Mouse (Mus musculus): ENCODE measurements around the gene Dclk1.

Dclk1 gene

DNA sequence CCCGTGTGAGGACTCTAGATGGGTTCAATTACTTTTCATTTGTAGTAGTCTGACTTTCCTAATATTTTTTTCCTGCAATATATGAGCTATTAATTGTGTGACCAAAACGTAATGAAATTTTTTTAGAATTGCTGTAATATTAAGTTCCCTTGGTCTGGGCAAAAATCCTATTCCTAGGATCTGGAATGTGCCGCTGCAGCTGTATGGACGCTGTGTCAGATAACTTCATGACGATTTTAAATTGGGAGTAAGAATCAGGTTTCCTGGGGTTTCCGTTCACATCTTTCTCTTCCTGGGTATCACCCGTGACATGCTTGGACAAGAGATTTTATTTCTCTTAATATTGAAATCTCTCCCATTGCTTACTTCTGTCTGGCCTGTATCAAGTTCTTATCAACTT is 253.1 kb downstream of the Dclk1 start:
- in situ Hi-C loops (cut with MboI, MseI) = loop anchor here (25.0 kb wide), 1 partner anchor 1283 kb away; no protein-coding TSS in a partner anchor

DNA sequence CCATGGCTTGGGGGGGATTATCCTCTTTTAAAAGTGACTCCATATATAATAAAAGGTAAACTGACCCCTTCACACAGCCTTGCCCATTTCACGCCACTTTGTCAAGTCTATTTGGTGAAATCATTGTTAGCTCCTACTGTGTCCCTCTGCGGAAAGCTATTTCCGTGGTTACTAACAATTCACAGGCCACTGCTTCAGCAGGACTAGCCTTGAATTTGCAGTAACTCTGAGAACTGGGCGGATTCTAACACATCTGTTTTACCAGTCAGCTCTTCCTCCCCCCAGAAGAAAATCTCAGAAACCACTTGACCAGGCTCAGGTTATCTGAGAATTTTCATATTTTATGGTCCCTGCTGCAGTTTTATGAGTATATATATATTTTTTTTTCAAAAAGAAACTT is 253.7 kb downstream of the Dclk1 start:
- in situ Hi-C loops (cut with MboI, MseI) = loop anchor here (25.0 kb wide), 1 partner anchor 1284 kb away; no protein-coding TSS in a partner anchor

DNA sequence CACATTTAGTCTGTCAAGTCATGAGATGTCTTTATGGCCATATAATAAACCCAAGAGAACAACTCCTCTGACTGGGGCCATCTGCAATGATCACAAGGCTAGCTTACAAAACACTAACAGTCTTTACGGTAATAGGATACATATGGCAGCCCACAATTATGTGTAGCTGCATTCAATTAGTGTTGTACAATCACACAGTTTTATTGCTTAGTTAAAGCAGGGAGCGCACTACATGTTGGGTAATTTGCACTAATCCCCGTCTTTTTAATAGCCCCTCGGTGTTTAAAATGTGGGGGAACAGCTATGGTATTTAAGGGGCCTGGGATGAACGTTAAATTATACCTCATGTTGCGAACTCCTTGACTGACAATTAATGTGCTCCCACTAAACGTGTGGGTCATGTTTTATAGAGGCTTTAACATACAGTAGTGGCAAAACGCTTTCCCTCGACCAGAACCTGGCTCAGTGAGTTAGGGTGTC is 254.3 kb downstream of the Dclk1 start:
- in situ Hi-C loops (cut with MboI, MseI) = loop anchor here (25.0 kb wide), 1 partner anchor 1284 kb away; no protein-coding TSS in a partner anchor

DNA sequence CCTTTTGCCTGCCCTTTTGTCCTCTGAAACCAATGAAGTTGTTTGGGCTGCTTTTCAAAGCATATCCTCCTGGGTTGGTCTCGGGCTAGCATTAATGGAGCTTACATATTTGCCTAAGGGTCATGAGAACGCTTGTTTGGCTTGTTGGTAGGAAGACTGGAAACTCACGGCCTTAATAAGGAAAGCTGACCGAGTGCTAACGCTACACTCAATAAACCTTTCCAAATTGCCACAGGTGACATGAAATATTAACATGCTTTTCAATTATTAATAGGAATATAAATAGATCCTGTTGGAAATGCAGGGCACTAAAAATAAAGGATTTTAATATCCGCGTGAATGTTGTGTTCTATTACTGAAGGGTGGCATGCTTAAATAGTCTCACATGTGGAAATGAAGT is 257.1 kb downstream of the Dclk1 start:
- in situ Hi-C loops (cut with MboI, MseI) = loop anchor here (25.0 kb wide), 1 partner anchor 1287 kb away; no protein-coding TSS in a partner anchor

DNA sequence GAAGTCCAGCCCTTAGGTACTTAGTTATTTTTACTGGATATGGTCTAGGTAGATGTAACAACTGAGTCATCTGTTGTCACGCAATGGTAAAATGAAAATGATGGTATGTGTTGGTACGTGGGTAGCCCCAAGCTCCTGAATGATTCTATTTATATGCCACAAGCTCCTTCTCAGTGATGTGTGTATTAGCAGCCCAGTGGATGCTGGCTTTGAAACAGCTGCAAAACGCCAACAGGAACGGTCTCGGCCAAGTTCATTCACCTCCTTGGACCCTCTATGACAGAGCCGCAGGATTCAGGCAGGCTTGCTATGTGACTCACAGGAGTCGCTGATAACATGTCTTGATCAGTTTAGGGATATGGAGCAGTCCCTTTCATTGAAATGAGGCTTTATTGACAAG is 268.0 kb downstream of the Dclk1 start:
- in situ Hi-C loops (cut with MboI, MseI) = no loop called here

DNA sequence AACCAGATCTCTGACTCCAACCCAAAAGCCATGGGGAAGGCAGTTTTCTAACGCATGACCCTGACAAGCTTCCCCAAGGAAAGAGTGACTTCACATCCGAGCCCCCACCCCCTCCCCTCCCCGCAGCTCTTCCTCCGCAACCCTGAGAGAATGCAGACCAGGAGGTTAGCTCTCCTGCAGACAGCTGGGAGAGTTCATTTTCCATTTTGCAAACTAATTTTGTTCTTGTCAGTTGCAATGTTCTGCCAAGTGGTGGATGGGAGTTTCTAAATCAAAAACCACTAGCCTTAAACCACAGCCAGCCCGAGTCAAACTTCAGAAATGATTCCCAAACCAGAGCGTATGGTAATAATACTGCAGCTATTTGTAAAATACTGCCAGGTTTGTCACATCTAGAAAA is 269.5 kb downstream of the Dclk1 start:
- in situ Hi-C loops (cut with MboI, MseI) = no loop called here

DNA sequence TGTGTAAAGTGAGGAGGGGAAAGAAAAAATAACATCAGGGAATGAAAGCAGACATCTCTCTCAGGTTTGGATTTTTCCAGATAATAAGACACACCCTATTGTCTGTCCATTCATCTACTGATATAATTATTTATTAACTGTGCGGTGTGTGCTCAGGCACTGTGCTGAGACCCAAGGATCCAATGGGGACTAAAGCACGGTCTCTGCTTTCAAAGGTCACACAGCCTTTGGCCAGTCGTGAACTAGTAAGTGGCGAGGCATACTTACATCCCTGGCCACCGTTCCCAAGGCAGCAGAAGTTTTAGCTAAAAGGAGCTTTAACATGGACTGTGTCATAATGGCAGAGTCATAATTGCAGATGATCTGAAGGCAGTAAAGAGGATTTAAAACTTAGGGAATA is 273.8 kb downstream of the Dclk1 start:
- in situ Hi-C loops (cut with MboI, MseI) = no loop called here

DNA sequence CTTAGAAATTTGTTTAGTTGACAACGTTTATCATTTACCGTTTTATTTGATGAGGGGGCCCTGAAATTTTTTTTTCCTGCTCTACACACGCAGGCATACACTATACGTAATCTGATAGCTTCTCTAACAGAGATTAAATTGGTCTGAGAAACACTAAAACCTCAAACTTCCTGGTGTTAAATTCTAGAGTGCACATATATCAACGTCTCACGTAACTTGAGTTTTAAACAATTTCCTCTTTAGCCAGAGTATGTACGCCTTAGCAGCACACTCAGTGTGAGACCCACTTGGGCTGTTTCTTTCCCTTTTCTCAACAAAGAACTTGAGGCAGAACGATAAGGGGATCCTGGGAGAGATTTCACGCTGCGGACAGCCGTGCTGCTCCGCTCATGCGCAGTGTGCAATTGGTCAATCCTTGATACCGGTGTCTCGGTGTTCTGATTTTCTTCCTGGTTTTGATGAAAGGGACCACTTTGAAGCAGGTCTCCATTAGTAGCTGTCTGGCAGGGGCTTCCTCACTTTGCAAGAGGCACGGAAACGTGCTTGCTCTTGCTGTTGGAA is 275.4 kb downstream of the Dclk1 start:
- in situ Hi-C loops (cut with MboI, MseI) = no loop called here

DNA sequence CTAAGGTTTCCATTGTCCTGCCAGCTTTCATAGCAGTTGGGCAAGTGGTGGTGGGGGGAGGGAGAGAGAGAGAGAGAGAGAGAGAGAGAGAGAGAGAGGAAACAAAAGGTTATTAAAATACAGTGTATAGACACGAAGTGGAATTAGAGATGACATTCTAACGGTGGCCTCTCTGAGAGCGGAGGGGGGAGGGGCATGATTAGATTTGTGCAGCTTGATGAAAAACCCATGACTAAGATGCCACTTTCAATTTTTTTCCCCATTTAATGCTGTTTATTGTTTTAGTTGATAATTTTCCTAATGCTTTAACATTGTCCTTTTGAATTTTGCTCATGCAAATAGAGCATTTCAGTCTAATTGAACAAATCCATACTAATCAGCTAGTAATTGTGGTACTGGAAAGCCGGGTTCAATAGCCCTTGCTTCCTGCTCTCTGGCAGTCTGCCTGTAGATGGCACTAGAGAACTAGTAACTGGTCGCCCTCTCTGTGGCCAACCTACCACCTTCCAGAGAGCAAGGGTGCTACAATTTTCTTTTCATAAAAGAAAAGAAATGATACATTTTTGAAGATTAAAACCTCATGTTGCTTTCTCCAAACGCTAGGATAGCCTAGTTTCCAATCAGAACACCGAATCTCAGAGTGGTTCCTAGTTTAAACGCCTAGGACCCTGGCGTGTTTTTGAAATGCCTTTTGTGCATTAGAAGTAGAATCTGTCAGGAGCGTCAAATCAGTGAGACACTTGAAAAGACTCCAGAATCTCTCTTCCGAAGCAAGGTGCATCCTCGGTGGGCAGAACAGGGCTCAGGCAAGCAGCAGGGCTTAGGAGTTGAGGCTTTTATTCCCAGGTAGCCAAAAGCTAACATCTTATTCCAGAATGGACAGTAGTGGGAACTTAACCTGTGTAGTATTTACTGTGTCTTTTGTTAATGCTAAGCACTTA is 278.3 kb downstream of the Dclk1 start:
- in situ Hi-C loops (cut with MboI, MseI) = loop anchor here (10.0 kb wide), 1 partner anchor 146 kb away; no protein-coding TSS in a partner anchor

DNA sequence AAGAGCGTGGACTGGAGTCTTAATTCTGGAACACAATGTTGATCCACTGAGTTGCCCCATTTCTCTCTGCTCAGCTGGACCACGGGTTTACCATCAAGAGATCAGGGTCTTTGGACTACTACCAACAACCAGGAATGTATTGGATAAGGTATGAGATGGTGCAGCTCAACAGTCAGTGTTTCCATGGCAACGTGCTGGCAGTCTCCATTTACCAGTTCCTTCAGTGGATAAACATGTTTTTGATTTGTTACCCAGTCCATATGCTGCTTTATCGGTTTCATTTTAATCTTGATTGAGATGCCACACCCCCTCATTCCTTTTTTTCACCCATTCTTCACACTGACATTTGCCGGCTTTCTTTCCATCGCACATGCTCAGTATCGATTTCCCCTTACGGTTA is 279.6 kb downstream of the Dclk1 start:
- in situ Hi-C loops (cut with MboI, MseI) = loop anchor here (10.0 kb wide), 1 partner anchor 147 kb away; no protein-coding TSS in a partner anchor

DNA sequence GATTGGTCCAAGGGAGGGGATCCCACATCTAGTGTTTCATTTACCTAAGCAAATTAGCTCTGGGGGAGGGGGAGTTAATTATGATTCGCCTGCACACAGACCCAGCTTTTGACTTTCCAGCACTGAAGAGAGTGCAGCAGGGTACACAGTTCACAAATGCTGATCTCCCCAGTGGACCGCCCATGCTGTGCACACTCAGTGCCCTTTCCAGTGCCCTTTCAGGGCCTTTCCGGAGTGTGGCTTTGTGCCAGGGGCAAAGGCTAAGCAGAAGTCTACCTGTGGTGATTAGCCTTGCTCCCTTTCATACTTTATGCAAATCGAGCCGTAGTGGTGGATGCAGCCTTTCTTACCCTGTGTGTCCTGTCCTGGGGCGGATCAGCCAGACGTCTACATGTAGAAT is 281.1 kb downstream of the Dclk1 start:
- in situ Hi-C loops (cut with MboI, MseI) = loop anchor here (10.0 kb wide), 1 partner anchor 148 kb away; no protein-coding TSS in a partner anchor

DNA sequence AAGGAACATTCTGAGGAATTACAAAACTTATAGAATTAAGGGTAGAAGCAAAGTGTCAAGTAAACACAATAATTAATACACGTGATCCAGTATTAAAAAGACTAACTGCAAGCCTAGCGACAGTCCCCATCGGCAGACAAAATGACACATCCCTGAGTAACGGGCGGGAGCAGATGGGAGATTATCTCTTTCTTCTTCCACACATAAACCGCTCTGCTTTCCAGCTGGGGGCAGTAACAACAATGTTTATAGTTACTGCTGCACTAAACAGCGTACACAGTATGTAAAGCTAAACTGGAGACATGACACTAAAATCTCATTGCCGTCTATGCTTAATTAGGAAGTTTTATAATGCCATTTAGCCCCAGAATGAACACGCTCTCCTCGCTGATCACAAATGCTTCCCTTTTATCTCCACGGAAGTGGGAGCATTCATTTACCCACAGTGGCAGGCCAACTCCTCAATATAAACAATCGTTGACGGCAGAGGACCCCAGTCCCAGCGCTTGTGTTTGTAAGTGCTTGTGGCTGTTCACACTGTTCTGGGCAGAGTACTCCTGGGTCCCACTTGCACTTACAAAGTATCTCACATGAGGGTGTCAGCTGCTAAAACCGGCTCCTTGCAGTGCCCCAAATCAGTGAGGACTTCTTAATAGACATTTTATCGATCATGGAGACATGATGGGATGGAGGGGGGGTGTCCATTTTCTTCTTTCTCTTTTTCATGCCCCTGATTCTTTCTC is 281.7 kb downstream of the Dclk1 start:
- in situ Hi-C loops (cut with MboI, MseI) = loop anchor here (10.0 kb wide), 1 partner anchor 149 kb away; no protein-coding TSS in a partner anchor

DNA sequence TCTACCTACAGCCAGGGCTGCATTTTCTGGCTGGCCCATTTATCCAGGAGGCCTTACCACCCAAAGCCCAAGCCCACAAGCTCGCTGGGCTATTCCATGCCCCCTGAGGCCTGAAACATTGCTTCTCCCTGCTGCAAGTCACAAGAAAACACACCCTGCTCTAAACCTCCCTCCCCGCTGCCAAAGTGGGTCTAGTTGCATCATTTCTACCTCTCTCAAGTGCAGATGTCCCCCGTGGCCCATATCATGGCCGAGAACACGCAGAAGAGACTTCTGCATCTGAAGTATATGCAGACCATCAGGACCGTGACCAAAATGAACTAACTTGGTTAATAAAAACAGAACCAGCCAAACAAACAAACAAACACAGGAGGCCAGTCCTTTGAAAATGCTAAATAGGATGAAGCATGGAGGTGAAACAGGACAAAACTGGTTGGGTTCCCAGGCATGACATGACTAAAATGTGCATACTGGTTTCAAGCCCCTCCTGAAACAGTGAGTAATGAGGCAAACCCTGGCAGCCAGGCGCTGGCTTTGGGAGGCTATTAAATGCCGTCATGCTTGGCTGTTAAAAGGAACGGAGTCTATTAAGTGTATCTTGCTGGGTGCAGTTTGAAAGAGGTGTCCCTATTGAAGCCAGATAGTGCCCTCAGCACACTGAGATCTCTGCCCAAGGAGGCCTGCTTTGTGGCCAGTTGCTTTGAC is 282.5 kb downstream of the Dclk1 start:
- in situ Hi-C loops (cut with MboI, MseI) = loop anchor here (10.0 kb wide), 1 partner anchor 150 kb away; no protein-coding TSS in a partner anchor

DNA sequence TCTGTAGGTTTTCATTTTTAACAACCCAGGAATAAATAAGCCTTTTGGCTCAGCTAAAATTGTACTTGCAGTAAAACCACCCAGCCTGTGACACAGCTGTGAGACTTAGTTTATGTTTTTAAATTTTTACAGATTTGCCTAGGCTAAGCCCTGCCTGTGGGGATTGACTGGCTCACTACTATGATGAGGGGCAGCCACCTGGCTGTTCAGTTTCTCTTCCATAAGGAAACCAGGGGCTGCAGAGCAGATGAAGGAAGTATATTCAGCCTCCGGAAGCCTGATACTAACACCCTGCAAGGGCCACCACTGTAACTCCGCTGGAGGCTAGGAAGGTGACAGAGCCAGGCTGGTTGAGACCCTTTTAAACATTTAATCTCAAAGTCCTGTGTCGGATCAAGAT is 284.3 kb downstream of the Dclk1 start:
- in situ Hi-C loops (cut with MboI, MseI) = loop anchor here (10.0 kb wide), 1 partner anchor 152 kb away; no protein-coding TSS in a partner anchor

DNA sequence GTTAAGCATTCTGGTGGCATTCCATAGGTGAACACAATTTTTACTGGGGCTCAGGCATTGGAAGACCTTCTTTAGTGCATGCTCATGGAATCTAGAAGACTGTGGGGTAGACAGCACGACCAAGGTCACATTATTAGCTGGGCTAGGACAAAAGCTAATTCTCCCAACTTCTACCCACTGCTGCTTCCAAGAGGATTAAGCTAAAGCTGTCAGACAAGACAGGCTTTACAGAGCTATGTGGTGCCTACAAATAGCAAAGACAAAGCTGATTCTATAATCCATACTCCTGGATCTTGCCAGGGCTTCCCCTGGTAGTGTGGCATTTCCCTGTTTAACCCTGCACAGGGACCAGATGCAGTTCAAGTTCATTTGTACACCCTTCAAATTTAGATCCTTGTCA is 285.4 kb downstream of the Dclk1 start:
- in situ Hi-C loops (cut with MboI, MseI) = loop anchor here (10.0 kb wide), 1 partner anchor 153 kb away; no protein-coding TSS in a partner anchor

DNA sequence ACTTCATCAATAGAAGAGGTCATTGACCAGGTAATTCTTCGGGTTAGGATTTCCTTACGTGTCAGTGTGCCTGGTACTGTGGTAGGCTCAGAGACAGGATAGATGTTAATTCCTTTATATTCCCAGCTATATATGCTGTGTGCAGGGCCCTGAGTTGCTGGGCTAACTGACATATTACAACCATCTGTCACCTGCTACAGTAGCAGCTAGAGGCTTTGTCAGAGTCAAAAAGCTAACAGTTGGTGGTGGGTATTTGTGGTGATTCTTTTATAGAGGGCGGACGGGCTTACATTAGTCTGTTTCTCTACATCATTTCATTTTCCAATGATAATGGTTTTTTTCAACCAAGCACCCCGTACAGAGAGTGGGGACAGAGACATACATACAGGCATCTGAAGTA is 285.8 kb downstream of the Dclk1 start:
- in situ Hi-C loops (cut with MboI, MseI) = loop anchor here (10.0 kb wide), 1 partner anchor 153 kb away; no protein-coding TSS in a partner anchor

DNA sequence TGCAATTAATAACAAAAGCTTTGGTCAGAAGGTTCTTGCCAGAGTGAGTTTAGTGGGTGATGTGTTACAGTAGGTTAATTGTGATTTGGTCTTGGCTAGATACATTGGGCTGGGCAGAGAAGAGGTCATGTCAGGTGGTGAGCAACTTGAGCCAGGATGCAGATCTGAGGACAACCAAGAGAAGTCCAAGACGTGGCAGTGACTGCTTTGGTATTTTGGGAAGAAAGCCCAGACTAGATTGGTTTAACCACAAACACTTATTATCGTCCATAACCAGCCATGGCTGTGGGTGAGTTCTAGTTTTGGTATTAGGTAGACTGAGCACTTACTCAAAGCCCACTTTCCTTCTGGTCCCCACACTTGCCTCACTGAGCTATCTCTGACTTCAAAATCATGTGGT is 287.2 kb downstream of the Dclk1 start:
- in situ Hi-C loops (cut with MboI, MseI) = loop anchor here (10.0 kb wide), 1 partner anchor 155 kb away; no protein-coding TSS in a partner anchor

DNA sequence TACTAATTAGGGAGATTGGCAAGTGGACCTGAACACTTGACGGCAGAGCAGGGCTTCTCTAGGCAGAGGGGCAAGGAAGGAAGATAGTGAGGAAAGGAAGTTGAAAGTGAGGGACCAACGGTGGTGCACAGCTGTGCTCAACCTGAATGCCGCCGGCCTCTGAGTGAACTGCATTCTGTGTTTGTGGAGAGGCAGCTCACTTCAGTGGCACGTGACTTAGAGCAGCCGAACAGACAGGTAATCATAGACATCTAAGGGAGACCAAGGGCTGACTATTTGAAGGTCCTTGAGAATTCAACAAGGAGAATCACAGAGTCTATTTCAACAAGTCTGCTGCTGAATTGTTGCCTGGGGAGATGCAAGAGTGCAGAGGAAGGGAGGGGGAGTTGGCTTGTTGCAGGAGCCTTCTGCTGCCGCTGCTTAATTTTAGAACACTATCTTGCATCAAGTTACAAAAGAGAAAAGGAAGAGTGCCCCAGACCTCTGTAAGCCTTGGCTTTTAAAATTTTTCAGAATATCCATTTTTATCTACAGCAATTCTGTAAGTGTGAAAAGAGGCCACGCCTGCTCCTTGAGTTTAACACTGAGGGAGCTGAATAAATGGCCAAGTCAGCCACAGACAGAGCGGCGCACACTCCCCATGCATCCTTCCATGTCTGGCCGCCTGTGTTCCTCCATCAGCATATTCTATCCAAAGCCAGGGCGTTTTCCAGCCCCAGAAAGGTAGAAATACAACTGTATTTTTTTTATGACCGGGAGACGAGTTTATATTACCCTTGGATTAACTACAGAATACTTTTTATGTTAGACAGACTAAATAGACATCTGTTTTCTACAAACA is 289.3 kb downstream of the Dclk1 start:
- in situ Hi-C loops (cut with MboI, MseI) = no loop called here

DNA sequence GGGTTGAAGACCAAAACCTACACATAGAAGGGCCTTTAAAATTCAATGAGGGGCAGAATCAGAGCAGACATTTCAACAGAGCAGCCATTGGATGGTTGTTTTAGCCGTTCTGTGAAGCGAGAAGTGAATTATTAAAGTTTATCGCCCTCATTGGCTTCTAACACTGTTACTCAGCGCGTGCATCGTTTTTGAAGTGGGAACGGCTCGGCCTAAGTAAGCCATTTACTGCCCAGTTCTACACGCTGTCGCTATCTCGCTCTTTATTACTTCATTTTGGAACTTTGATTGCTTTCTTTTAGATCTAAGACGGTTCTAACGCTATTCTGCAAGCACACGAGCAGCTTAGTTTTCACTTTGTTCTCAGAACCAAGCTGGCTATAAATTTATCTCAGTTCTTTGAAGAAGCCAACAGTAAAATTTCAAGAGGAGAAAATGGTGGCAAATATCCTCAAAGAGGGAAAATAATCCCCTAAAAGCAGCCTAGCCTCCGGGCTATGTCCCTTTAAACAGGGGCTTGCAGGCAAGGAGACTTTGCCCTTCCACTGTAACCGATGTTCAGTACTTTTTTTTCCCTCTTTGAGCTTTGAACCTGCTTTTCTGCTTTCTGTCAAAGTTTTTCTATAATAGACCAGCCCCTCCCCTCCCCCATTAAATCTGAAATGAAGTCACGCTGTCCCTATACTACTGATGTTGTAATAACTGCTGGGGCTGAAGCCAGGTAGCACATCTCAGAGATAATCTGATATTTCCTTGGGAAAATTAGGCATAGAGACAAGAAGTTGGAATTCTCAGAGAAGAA is 290.2 kb downstream of the Dclk1 start:
- in situ Hi-C loops (cut with MboI, MseI) = no loop called here
